Mouse (Mus musculus) bone marrow, adult 2 months (tissue): Measurements from ENCODE around the gene Plekha5.

ENCODE experiments used
- CTCF ChIP-seq: fragments of 200-500 bp; IDR thresholded peaks from 2 replicates; pipeline ENCODE4 v1.5.1; 2011; ENCODE audit warnings: low read length, control low read depth; ENCODE audit not compliant: control insufficient read depth, insufficient read depth
- POLR2A ChIP-seq: fragments of 200-500 bp; IDR thresholded peaks from 2 replicates; pipeline ENCODE4 v1.6.1; 2011; ENCODE audit warnings: low read depth, mild to moderate bottlenecking, control low read depth, low read length, borderline replicate concordance; ENCODE audit not compliant: control insufficient read depth

DNA sequence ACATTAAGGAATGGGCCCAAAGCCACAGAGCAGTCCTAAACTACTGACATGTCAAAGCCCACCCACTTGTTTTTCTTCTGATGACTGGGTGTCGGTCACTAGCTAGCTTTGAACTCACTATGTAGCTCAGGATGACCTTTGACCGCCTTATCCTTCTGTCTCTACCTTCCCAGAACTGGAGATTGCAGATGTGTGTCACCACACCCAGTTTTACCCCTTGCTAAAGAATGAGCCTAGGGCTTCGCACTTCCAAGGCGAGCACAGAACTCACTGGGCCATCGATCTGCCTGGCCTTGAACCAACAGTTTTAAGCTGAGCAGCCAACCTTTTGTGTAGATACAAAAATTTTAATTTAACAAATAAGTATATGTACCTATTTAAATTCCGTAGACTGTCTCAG is 184.8 kb downstream of the Plekha5 start:
- no peak for TF ChIP-seq CTCF
- no peak for TF ChIP-seq POLR2A
